In the genomic region with DNA sequence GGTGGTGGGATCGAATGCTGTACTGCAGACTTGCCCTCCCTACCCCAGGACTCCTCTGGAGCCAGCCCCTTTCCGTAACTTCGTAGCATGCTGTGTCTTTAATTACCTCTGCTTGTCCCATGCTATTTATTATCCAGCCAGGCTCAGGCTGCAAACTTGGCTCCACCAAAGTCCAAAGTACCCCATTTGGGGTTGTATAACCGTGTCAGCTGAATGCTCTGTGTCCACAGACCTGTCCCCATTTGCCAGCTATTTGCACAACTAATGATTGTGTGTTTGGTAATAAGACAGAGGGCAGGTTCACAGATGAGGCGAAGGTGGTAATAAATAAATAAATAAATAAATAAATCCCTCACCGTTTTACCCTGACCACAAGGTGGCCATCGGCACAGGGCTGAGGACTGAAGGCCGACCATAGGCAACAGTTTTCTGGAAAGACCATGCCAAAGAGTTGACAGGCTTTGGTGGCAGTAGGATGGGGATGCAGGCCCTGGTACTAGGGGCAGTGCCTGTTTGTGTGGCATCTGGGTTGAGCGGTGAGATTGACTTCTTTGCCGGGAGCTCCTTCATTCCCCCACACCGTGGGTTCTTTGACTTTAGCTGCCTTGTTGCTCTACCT, we compare ENCODE assay signal across 8 mouse cellular contexts. TPM values are rescaled to one million over a fixed set of nuclear protein-coding genes. Genes with fewer than 3 reads are reported as not detected.
DNase-seq lines count a peak whose midpoint lies in the region; ATAC-seq lines count a peak whose summit lies in the region.

No protein-coding gene starts in this region.

- 64% methylated on average over 11 of the region's 11 CpGs for WGBS in kidney, embryonic 16.5 days
- 67% methylated on average over 11 of the region's 11 CpGs for WGBS in embryonic facial prominence, embryonic 14.5 days
- 55% methylated on average over 11 of the region's 11 CpGs for WGBS in midbrain, embryonic 15.5 days

- H3K4me2 ChIP-seq in kidney, embryonic 16.5 days (replicated peaks; ENCODE audit: low read depth, low read length), result no peak overlapping the region
- peak overlapping the region; percentile 95 for H3K4me2 ChIP-seq in embryonic facial prominence, embryonic 14.5 days (ENCODE audit: low read depth, low read length)
- peak overlapping the region; percentile 79 for H3K4me2 ChIP-seq in midbrain, embryonic 15.5 days

- H3K4me3 ChIP-seq in kidney, embryonic 16.5 days (ENCODE audit: low read length), result no peak overlapping the region
- H3K4me3 ChIP-seq in embryonic facial prominence, embryonic 14.5 days (ENCODE audit: low read depth, low read length), result no peak overlapping the region
- no peak overlapping the region for H3K4me3 ChIP-seq in midbrain, embryonic 15.5 days

- no peak overlapping the region for H3K27ac ChIP-seq in kidney, embryonic 16.5 days (ENCODE audit: low read length)
- no peak overlapping the region for H3K27ac ChIP-seq in embryonic facial prominence, embryonic 14.5 days (replicated peaks; ENCODE audit: low read depth, low read length)
- H3K27ac ChIP-seq in midbrain, embryonic 15.5 days, result no peak overlapping the region

- no peaks in the 10 kb centered on the region for H3K27me3 ChIP-seq in kidney, embryonic 16.5 days (ENCODE audit: insufficient read depth, low read length)
- H3K27me3 ChIP-seq in embryonic facial prominence, embryonic 14.5 days (replicated peaks; ENCODE audit: control insufficient read depth, insufficient read depth, low read length), result no peaks in the 10 kb centered on the region
- no peaks in the 10 kb centered on the region for H3K27me3 ChIP-seq in midbrain, embryonic 15.5 days (replicated peaks)

- no peak overlapping the region for H3K9ac ChIP-seq in kidney, embryonic 16.5 days (replicated peaks; ENCODE audit: low read length)
- H3K9ac ChIP-seq in embryonic facial prominence, embryonic 14.5 days (ENCODE audit: low read depth, low read length), result no peak overlapping the region
- no peak overlapping the region for H3K9ac ChIP-seq in midbrain, embryonic 15.5 days

- no peak for ATAC-seq in kidney, embryonic 16.5 days (ENCODE audit: low FRiP score, low TSS enrichment)
- no peak for ATAC-seq in embryonic facial prominence, embryonic 14.5 days (ENCODE audit: low read depth)
- ATAC-seq in midbrain, embryonic 15.5 days (replicated peaks), result no peak
- ATAC-seq in erythroid progenitor cell, adult 5-6 weeks (replicated peaks; ENCODE audit: low FRiP score, poor library complexity, severe bottlenecking), result no peak

- peaks cover 15% of the 10 kb centered on the region for H3K36me3 ChIP-seq in kidney, embryonic 16.5 days (ENCODE audit: insufficient read depth, low read length)
- peaks cover 61% of the 10 kb centered on the region for H3K36me3 ChIP-seq in embryonic facial prominence, embryonic 14.5 days (ENCODE audit: control insufficient read depth, insufficient read depth, low read length)
- H3K36me3 ChIP-seq in midbrain, embryonic 15.5 days (replicated peaks), result no peaks in the 10 kb centered on the region

- H3K9me3 ChIP-seq in kidney, embryonic 16.5 days (ENCODE audit: low read length), result no peaks in the 10 kb centered on the region
- H3K9me3 ChIP-seq in embryonic facial prominence, embryonic 14.5 days (ENCODE audit: control insufficient read depth, low read length), result no peaks in the 10 kb centered on the region
- H3K9me3 ChIP-seq in midbrain, embryonic 15.5 days, result no peaks in the 10 kb centered on the region

- H3K4me1 ChIP-seq in kidney, embryonic 16.5 days (ENCODE audit: insufficient read depth, low read length), result peaks cover 76% of the 10 kb centered on the region
- H3K4me1 ChIP-seq in embryonic facial prominence, embryonic 14.5 days (ENCODE audit: control insufficient read depth, insufficient read depth, low read length), result peaks cover 74% of the 10 kb centered on the region
- H3K4me1 ChIP-seq in midbrain, embryonic 15.5 days, result peaks cover 97% of the 10 kb centered on the region

- peak; percentile 86 for DNase-seq in kidney, adult 11 months
- no peak for DNase-seq in embryonic facial prominence, embryonic 14.5 days (ENCODE audit: low spot score)
- peak; percentile 92 for DNase-seq in kidney, adult 9 months
- DNase-seq in B cell, adult 2 months, result no peak
- no peak for DNase-seq in left cerebral cortex, adult 8-10 months (ENCODE audit: low spot score in 2 of 2)

RNA-seq across cellular contexts. Expression of a gene that starts 7.0 kb away (rescaled TPM):
- 26.0 and 30.8 TPM in 2 replicates for polyA plus RNA-seq in kidney, embryonic 16.5 days (2015; fragmentation: Nextera tagmentation; extraction: Ambion mirVana)
- 25.5 and 31.4 TPM in 2 replicates for polyA plus RNA-seq in embryonic facial prominence, embryonic 14.5 days (2014; fragmentation: Nextera tagmentation; extraction: Ambion mirVana)
- 34.9 and 39.1 TPM in 2 replicates for polyA plus RNA-seq in midbrain, embryonic 15.5 days (2015; fragmentation: Nextera tagmentation; extraction: Ambion mirVana)
- total RNA-seq in left cerebral cortex, adult 8-10 months (2022), result 10 to 100 TPM; 37.4 to 53.8 (median 44.7) TPM
- total RNA-seq in erythroid progenitor cell, adult 5-6 weeks (2015; ENCODE audit: low replicate concordance), result 9.7 and 20.5 TPM in 2 replicates
- 14.6 and 23.9 TPM in 2 replicates for total RNA-seq in erythroid progenitor cell, adult 5-6 weeks (2017; ENCODE audit: low replicate concordance)

Comparison
In these comparisons a context has a peak if more than half of its experiments do, and no peak if none do; other contexts are left out.
1. DNase-seq: peak in kidney, adult 11 months (single experiment) and kidney, adult 9 months (single experiment); none in embryonic facial prominence, embryonic 14.5 days (single experiment), B cell, adult 2 months (0 of 2) and left cerebral cortex, adult 8-10 months (0 of 2).